Mouse (Mus musculus) spleen, adult 10 weeks (tissue): Measurements from ENCODE around the gene Vegfb. TPM values are rescaled to one million over a fixed set of nuclear protein-coding genes. Genes with fewer than 3 reads are reported as not detected.

ENCODE experiments used
- polyA plus RNA-seq: library from polyadenylated mRNA; stranded (reverse); fragments of 350-450 nt; fragmentation: Illumina TruSeq; extraction: RNeasy Lipid Tissue Mini Kit (QIAGEN cat#74804); gene quantifications from one replicate; pipeline ENCODE4 v1.2.3, GENCODE M21; 2015; ENCODE audit warnings: low replicate concordance; ENCODE audit not compliant: insufficient read depth

The Vegfb gene
- 8.9 TPM for polyA plus RNA-seq

GRCm38 (mm10) chr19:6987061-6987903 lies at the start of gene Vegfb:
Gene Vegfb, minus strand, starts transcription at chr19:6987651.

DNA sequence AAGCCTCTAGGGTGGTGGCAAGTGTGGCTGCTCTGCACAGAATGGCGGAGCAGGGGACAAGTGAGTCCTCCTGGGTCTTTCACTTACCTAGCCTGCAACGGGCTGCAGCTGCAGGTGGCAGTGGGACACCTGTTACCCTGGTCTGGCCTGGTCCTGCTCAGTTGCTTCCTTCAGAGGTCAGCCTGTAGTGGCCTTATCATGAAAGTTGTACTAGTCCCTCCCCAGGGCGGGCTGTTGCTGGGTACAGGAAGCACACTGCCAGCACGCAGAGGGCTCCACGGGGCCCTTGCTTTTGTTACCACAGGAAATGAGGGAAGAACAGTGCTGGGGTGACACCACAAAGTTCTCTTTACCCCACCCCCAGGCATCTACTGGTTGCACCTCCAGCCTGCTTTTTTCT lies 31.7 kb upstream of the Vegfb start, which contains the start of gene Fermt3:
Fermt3 (minus strand) TSS at position 279 of the 400 bp plus-strand sequence.

DNA sequence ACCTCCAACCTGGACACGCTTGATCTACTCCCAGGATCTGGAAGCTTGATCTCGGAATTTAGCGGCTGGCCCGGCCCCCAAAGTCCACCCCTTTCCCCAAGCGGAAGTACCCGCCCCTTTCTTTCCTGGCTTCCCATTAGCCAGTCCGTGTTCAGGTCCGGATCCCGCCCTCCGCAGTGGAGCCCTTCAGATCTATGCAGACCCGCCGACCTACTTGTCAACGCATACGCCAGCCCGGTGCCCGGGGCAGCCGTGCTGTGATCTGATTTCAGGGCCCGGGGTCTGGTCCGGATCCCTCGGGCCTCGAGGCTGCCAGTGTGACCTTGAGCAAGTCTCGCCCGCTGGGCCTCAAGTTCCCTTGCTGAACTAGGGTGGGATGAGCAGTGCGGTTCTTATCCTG lies 8.6 kb upstream of the Vegfb start, which contains the start of the genes Nudt22 and Trpt1:
Nudt22 (minus strand) TSS at position 112 of the 400 bp plus-strand sequence.
Trpt1 (plus strand) TSS at position 126 of the 400 bp plus-strand sequence.

DNA sequence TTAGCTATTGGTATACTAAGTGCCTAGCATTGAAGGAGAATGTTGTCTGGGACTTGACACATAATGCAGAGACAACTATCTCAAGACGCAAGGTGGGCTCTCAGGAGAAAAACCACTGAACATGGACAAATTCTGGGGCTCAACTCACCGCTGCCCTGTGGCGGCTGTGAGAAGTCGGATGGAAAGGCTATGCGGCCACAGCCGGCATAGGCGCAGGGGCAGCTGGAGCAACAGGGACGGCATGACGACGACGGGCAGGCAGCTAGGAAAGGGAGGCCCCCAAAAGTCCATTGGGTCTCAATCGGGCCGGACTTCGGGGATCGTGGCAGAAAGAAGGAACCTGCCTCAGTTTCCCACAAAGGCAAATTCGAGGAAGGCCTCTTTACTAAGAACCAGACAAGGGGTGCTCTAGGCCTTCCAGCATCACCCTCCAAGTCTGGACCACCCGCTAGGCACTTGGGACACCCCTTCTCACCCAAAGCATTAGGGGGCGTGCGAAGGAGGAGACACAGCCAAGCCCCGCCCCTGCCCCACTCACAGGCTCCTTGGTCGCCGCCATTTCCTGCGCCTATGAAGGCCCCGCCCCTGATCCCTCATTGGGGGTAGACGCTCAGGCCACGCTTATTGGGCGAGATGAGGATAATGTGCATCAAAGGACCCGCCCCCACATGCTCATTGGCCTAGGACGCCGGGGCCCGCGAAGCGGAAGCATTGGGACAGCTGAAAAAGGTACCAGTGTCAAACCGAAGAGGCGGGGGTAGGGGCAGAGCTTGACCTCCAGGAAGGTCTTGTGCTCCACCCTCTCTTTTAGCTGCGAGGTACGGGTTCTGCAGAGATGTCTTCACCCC lies 4.8 kb upstream of the Vegfb start, which contains the start of gene Dnajc4:
Dnajc4 (minus strand) TSS at position 562 of the 848 bp plus-strand sequence.

DNA sequence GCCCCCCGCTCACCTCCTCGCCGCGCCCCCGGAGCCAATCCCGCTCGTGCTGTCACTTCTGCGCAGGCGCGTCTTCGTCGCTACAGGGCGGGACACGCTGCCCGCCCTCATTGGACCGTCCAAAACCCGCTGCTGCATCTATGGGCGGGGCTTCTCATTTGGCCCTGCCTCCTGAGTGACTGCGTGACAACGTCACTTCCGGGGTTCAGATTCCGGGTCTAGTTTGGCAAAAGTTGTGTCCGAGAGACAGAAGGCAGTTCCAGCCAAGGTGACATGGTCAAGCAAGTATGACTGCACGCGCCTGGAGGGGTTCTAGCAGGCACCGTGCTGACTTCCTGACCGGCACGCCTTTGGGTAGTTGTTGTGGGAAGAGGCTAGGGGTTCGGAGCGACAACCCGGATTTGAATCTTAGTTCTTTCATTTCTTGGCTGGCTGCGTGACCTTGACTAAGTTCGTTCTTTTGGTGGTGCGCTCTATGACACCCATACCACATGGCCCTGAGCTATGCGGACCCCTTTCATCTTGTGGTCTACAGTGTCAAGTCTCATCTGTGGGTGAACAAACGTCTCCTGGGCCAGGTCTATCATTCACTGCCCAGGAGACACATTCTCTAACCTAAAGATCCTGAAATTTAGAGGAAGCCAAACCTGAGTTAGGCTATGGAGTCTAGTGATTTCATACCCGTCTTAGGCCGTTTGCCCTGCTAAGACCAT lies 6.9 kb downstream of the Vegfb start, which contains the start of gene Fkbp2:
Fkbp2 (minus strand) TSS at position 121 of the 713 bp plus-strand sequence.

GRCm38 (mm10) chr19:6975537-6976521 lies 11.6 kb downstream of the Vegfb start, which contains the start of gene Plcb3:
Gene Plcb3, minus strand, starts transcription at chr19:6976470.

GRCm38 (mm10) chr19:6974211-6975205 lies 12.9 kb downstream of the Vegfb start, which contains the start of gene Ppp1r14b:
Gene Ppp1r14b, plus strand, starts transcription at chr19:6974968.

DNA sequence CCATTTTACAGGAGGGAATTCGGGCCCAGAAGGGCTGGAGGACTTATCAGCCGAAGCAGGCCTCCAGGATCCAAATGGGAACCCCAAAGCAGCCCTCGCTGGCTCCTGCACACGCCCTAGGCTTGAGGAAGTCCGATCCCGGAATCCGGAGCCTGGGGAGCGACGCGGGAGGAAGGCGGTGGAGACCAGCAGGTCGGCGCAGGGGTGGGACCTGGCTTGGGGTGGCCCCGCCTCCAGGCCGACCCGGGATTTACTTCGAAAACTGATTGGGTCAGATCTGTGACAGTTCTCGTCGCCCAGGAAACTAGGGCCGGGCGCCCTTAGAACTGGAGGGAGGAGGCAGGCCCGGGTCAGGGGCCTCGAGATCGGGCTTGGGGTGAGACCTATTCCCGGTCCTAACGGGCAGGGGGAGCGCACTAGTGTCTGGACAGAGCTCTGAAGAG lies 45.2 kb downstream of the Vegfb start, which contains the start of gene Gpr137:
Gpr137 (minus strand) TSS at position 232 of the 443 bp plus-strand sequence.

DNA sequence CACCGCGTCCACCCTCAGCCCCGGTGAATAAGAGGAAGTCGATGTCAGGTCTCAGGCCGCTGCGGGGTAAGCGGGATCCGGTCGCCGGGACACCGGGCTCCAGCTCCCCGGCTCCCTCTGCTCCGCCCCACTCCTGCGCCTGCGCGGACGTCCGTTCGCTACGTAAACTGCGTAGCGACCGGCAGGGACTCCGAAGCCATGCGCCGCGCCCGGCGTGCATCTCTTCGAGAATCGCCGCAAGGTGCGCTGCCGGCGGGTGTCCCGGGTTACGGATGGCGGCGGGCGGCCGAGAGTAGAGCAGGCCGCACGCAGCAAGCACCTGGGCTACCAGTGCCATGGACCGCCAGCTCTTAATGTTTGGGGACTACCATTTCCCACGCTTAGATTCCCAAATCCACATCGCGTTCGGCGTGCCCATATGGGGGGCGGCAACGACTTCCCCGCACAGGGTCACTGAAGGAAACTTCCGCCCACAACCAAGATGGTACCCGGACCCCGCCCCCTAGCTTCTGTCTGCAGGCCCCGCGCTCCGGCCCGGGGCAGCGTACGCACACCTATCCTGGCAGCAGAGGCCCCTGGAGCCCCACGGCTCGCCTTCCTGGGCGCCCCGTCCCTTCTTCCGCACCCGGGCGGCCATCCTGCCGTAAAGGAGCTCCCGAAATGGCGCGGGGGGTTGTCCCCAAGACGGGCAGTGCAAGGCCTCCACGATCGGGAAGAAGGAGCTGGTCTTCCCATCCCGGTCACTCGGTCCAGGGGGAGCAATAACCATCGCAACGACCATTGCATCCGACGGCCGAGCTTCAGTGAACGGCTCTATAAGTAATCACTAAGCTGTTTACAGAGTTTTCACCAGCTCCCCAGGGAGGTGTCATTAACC lies 45.8 kb downstream of the Vegfb start, which contains the start of gene Bad:
Bad (plus strand) TSS at position 490 of the 877 bp plus-strand sequence.

GRCm38 (mm10) chr19:6934195-6934977 lies 53.1 kb downstream of the Vegfb start, which contains the start of gene Kcnk4:
Gene Kcnk4, minus strand, starts transcription at chr19:6934515.

Other genes starting within 250 kb of the Vegfb start
- gene Rps6ka4, start 147.0 kb downstream of the Vegfb start, polyA plus RNA-seq = 12.8 TPM
- 11.3 TPM for gene Ccdc88b, start 129.4 kb downstream of the Vegfb start, polyA plus RNA-seq
- 76.0 TPM for gene Trmt112, start 78.0 kb downstream of the Vegfb start, polyA plus RNA-seq
- gene Prdx5, start 77.5 kb downstream of the Vegfb start, polyA plus RNA-seq = 62.4 TPM
- 19.1 TPM for gene Esrra, start 65.8 kb downstream of the Vegfb start, polyA plus RNA-seq
- not detected for gene Catsperz, start 62.3 kb downstream of the Vegfb start, polyA plus RNA-seq
- gene Kcnk4, start 53.1 kb downstream of the Vegfb start, polyA plus RNA-seq = not detected
- 7.4 TPM for gene Bad, start 45.8 kb downstream of the Vegfb start, polyA plus RNA-seq
- gene Gpr137, start 45.2 kb downstream of the Vegfb start, polyA plus RNA-seq = 10.0 TPM
- gene Ppp1r14b, start 12.7 kb downstream of the Vegfb start, polyA plus RNA-seq = 35.7 TPM
- 12.9 TPM for gene Plcb3, start 11.2 kb downstream of the Vegfb start, polyA plus RNA-seq
- 45.8 TPM for gene Fkbp2, start 7.2 kb downstream of the Vegfb start, polyA plus RNA-seq
- 12.2 TPM for gene Dnajc4, start 4.9 kb upstream of the Vegfb start, polyA plus RNA-seq
- 3.8 TPM for gene Nudt22, start 8.5 kb upstream of the Vegfb start, polyA plus RNA-seq
- gene Trpt1, start 8.5 kb upstream of the Vegfb start, polyA plus RNA-seq = 2.5 TPM
- gene Fermt3, start 31.8 kb upstream of the Vegfb start, polyA plus RNA-seq = 51.2 TPM
- 129 TPM for gene Stip1, start 52.3 kb upstream of the Vegfb start, polyA plus RNA-seq
- 3.1 TPM for gene Macrod1, start 69.2 kb upstream of the Vegfb start, polyA plus RNA-seq
- gene Flrt1, start 118.1 kb upstream of the Vegfb start, polyA plus RNA-seq = 0.04 TPM
- 53.6 TPM for gene Otub1, start 218.7 kb upstream of the Vegfb start, polyA plus RNA-seq
- 207 TPM for gene Cox8a, start 230.0 kb upstream of the Vegfb start, polyA plus RNA-seq